Mouse (Mus musculus) kidney, embryonic 14.5 days (tissue): ENCODE data around the gene Mipol1. TPM values are rescaled to one million over a fixed set of nuclear protein-coding genes. Genes with fewer than 3 reads are reported as not detected.

Source experiments
- ATAC-seq: fragments of 200-750 bp; cut with Nextera tagmentation; 2 replicates; pipeline ENCODE4 v1.8.0; 2017; ENCODE audit warnings: moderate number of reproducible peaks, mild to moderate bottlenecking, moderate TSS enrichment, moderate library complexity; ENCODE audit not compliant: low FRiP score, low TSS enrichment
- H3K27ac ChIP-seq: fragments of 300-500 bp; sonication (generic); 2 replicates; pipeline ENCODE4 v1.5.1; 2014; ENCODE audit warnings: low read depth, mild to moderate bottlenecking, low read length, moderate library complexity, mixed read lengths
- H3K27me3 ChIP-seq: fragments of 300-500 bp; sonication (generic); 2 replicates; pipeline ENCODE4 v1.6.1; 2014; ENCODE audit warnings: mild to moderate bottlenecking, low read length; ENCODE audit not compliant: control insufficient read depth, insufficient read depth
- H3K36me3 ChIP-seq: fragments of 300-500 bp; sonication (generic); 2 replicates; pipeline ENCODE4 v1.6.1; 2014; ENCODE audit warnings: low read length, mixed read lengths; ENCODE audit not compliant: control insufficient read depth, insufficient read depth
- H3K4me1 ChIP-seq: fragments of 300-500 bp; sonication (generic); 2 replicates; pipeline ENCODE4 v1.6.1; 2014; ENCODE audit warnings: low read length, mixed read lengths; ENCODE audit not compliant: control insufficient read depth, insufficient read depth
- H3K4me2 ChIP-seq: fragments of 300-500 bp; sonication (generic); replicated peaks from 2 replicates; pipeline ENCODE4 v1.6.1; 2014; ENCODE audit warnings: low read depth, mild to moderate bottlenecking, low read length
- H3K4me3 ChIP-seq: fragments of 300-500 bp; sonication (generic); 2 replicates; pipeline ENCODE4 v1.5.1; 2014; ENCODE audit warnings: mild to moderate bottlenecking, low read length
- H3K9ac ChIP-seq: fragments of 300-500 bp; sonication (generic); 2 replicates; pipeline ENCODE4 v1.6.1; 2014; ENCODE audit warnings: low read depth, mild to moderate bottlenecking, low read length, moderate library complexity
- H3K9me3 ChIP-seq: fragments of 300-500 bp; sonication (generic); 2 replicates; pipeline ENCODE4 v1.6.1; 2016; ENCODE audit warnings: low read length; ENCODE audit not compliant: control insufficient read depth
- WGBS: fragments of 180-500 bp; shearing (Covaris S2); extraction: QIAGEN DNeasy Blood & Tissue Kit; methylation state at CpG from one replicate; pipeline ENCODE4 v1.1.7; 2014; 5-methylcytosine and 5-hydroxymethylcytosine counted together
- polyA plus RNA-seq: library from polyadenylated mRNA; unstranded; fragments of >200 nt; fragmentation: Nextera tagmentation; extraction: Ambion mirVana; gene quantifications from 2 replicates; pipeline ENCODE4 v1.2.1, GENCODE M21; 2014

The Mipol1 gene
- polyA plus RNA-seq: 11.3 and 13.2 TPM in 2 replicates

GRCm38 (mm10) chr12:57230192-57230706 lies at the start of gene Mipol1, which contains the start of gene Prps1l3:
Mipol1 (plus strand) TSS chr12:57230427.
Prps1l3 (plus strand) TSS chr12:57230412.
- peaks cover 8% of the 10 kb centered on the region; the same call in 1 of the 2 replicates for H3K4me1 ChIP-seq
- peak within 1 kb of the TSS; percentile 91 for H3K27ac ChIP-seq
- peak; percentile 98 for ATAC-seq
- H3K4me3 ChIP-seq: peak within 1 kb of the TSS; percentile 68
- under 1% methylated on average over 53 of the region's 58 CpGs for WGBS
- 0 out of 2 replicates have a peak, but pooled peaks cover 2% of the 10 kb centered on the region for H3K36me3 ChIP-seq
- H3K27me3 ChIP-seq: no peaks in the 10 kb centered on the region
- peak within 1 kb of the TSS; percentile 52 for H3K4me2 ChIP-seq
- H3K9ac ChIP-seq: peak within 1 kb of the TSS; percentile 77
- H3K9me3 ChIP-seq: no peaks in the 10 kb centered on the region

DNA sequence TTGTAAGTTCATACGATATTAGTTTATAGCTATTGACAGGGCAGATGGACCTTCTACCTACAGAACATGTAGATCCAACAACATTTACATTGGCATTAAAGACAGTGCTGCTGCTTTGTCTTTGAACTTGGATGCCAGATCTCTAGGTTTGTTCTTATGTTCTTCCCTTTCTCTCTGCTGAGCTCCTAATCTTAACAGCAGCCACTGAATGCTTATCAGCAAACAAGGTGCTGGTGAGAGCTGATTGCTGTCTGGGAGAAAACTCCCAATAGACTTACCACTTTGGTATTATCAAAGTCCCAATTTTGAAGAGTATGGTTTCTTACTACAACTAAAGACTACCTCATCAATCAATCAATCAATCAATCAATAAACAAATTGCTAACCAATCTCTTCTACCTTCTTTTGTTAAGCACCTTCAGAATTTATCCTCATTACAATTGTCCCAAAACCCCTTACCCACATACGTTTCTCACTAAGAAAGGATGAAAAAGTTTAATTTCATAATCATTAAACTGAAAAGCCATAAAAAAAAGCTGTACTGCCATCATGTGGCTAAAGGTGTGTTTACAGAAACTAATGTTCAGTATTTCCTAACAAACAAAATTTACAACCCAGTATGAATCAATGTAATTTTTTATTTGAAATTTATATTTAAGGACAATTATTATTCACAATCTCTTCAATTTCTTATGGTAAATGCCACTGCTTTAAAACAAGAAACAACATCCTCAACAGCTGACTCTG lies 45.7 kb upstream of the Mipol1 start:
- no peak for ATAC-seq
- WGBS: 66% methylated on average over 2 of the region's 2 CpGs

GRCm38 (mm10) chr12:57185475-57185874 lies 44.8 kb upstream of the Mipol1 start:
- Histone ChIP-seq H3K4me3 (no peak overlapping the region), H3K9ac (no peak overlapping the region), H3K9me3 (no peaks in the 10 kb centered on the region), H3K36me3 (no peaks in the 10 kb centered on the region), H3K4me1 (no peaks in the 10 kb centered on the region), H3K4me2 (no peak overlapping the region), H3K27ac (no peak overlapping the region), H3K27me3 (0 out of 2 replicates have a peak, but pooled peaks cover 3% of the 10 kb centered on the region)
- 0% methylated on average over 1 of the region's 1 CpGs for WGBS
- ATAC-seq: no peak

More for the DNA sequence above, 45.7 kb upstream of the Mipol1 start:
- Histone ChIP-seq H3K36me3 (no peaks in the 10 kb centered on the region), H3K27me3 (0 out of 2 replicates have a peak, but pooled peaks cover 3% of the 10 kb centered on the region), H3K9ac (no peak overlapping the region), H3K4me2 (no peak overlapping the region), H3K27ac (no peak overlapping the region), H3K9me3 (no peaks in the 10 kb centered on the region), H3K4me3 (no peak overlapping the region), H3K4me1 (no peaks in the 10 kb centered on the region)

- H3K4me3 ChIP-seq: no peak overlapping the region
- 0 out of 2 replicates have a peak, but pooled peaks cover 3% of the 10 kb centered on the region for H3K27me3 ChIP-seq
- no peak for ATAC-seq
- no peak overlapping the region for H3K4me2 ChIP-seq
- H3K4me1 ChIP-seq: no peaks in the 10 kb centered on the region
- H3K9me3 ChIP-seq: no peaks in the 10 kb centered on the region
- H3K27ac ChIP-seq: no peak overlapping the region
- WGBS: 72% methylated on average over 2 of the region's 2 CpGs
- no peaks in the 10 kb centered on the region for H3K36me3 ChIP-seq
- H3K9ac ChIP-seq: no peak overlapping the region
Measured at GRCm38 (mm10) chr12:57186126-57186525, 44.1 kb upstream of the Mipol1 start.

DNA sequence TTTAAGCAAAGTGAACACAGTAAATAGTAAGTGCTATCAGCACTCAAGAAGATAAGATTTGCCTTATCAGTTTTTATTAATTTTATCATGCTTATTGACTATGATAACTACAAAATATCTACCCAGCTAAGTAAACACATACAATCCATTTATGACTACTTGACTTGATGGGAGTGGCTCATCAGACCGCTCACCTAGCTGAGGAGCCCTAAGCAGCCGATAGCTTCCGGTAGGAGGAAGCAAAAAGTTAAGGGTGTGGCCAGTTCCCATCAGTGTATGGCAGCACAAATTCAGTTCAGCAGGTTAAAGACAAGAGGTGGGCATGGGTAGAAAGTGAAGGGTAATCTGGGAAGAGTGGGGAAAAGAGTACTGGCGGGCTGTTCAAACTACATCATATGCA lies 43.2 kb upstream of the Mipol1 start:
- no peak overlapping the region for H3K27ac ChIP-seq

DNA sequence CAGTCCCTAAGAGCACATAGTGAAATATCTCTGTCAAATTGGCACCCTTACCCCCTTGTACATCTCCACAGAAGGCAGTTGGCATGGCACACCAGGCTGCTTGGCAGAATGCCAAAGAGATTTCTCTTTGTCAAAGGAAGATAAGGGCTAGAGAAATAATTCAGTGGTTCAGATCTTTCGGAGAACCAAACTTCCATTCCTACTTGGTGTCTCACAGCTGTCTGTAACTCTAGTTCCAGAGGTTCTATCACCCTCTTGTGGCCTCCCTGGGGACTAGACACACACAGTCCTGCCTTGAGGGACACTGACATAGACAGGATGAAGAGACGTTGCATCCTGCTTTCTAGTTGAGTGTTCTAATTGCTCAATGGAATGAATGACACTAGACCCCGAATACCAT lies 35.6 kb upstream of the Mipol1 start:
- 31% methylated on average over 3 of the region's 3 CpGs for WGBS
- H3K9ac ChIP-seq: no peak overlapping the region
- H3K36me3 ChIP-seq: no peaks in the 10 kb centered on the region
- no peak overlapping the region for H3K4me3 ChIP-seq
- no peaks in the 10 kb centered on the region for H3K9me3 ChIP-seq
- H3K27ac ChIP-seq: no peak overlapping the region
- no peaks in the 10 kb centered on the region for H3K4me1 ChIP-seq
- no peaks in the 10 kb centered on the region; the same call in 1 of the 2 replicates for H3K27me3 ChIP-seq
- no peak overlapping the region for H3K4me2 ChIP-seq
- no peak for ATAC-seq

More for the DNA sequence above, 43.2 kb upstream of the Mipol1 start:
- 89% methylated on average over 4 of the region's 4 CpGs for WGBS
- no peaks in the 10 kb centered on the region for H3K9me3 ChIP-seq
- ATAC-seq: no peak
- H3K4me3 ChIP-seq: no peak overlapping the region
- no peak overlapping the region for H3K4me2 ChIP-seq
- 0 out of 2 replicates have a peak, but pooled peaks cover 3% of the 10 kb centered on the region for H3K27me3 ChIP-seq
- H3K9ac ChIP-seq: no peak overlapping the region
- no peaks in the 10 kb centered on the region for H3K4me1 ChIP-seq
- no peaks in the 10 kb centered on the region for H3K36me3 ChIP-seq

- Histone ChIP-seq H3K36me3 (no peaks in the 10 kb centered on the region), H3K9ac (peak overlapping the region; percentile 50; the same call in 1 of the 2 replicates), H3K4me2 (peak overlapping the region; percentile 73), H3K27ac (no peak overlapping the region), H3K4me1 (no peaks in the 10 kb centered on the region), H3K9me3 (no peaks in the 10 kb centered on the region), H3K27me3 (no peaks in the 10 kb centered on the region; the same call in 1 of the 2 replicates), H3K4me3 (peak overlapping the region; percentile 44)
- ATAC-seq: no peak
- WGBS: 9% methylated on average over 8 of the region's 8 CpGs
Measured at GRCm38 (mm10) chr12:57196286-57196607, 34.0 kb upstream of the Mipol1 start.

DNA sequence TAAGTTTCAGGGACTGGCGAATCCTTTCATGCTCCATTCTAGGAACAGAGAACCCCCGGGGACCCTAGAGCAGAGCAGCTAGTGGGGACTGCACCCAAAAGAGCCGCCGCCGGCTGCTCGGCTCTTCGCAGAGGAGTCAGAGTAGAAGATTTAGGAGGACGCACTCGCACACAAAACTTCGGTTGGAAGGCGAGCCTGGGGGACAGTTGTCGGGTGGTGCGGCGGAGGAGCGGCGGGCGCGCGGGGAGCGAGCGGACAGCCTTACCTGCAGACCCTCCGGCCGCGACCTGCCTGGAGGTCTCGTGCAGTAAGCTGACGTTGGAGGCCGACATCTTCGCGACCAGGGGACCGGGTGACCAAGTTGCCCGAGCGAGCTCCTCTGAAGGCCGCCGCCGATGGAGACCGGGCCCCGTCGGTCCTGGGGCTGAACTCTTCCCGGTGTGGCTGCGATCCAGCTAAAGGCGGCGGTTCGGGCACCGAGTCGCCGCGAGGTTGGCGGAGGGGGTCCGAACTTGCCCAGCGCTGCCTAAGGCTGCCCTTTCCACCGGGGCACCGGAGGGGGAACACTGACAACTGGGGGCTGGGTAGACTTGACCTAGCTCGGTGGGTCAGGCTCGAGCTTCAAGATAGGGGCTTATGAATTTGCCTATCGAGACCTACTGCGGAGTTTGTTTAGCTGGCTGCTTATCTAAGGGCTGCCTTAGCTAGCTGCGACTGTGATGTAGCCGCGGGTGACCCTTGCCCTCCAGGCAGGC lies 33.4 kb upstream of the Mipol1 start:
- H3K27ac ChIP-seq: no peak overlapping the region
- H3K4me1 ChIP-seq: no peaks in the 10 kb centered on the region
- peak; percentile 77 for ATAC-seq
- H3K9me3 ChIP-seq: no peaks in the 10 kb centered on the region
- H3K4me3 ChIP-seq: peak overlapping the region; percentile 44
- peak overlapping the region; percentile 50; the same call in 1 of the 2 replicates for H3K9ac ChIP-seq
- under 1% methylated on average over 59 of the region's 59 CpGs for WGBS
- H3K4me2 ChIP-seq: peak overlapping the region; percentile 73
- no peaks in the 10 kb centered on the region for H3K36me3 ChIP-seq
- H3K27me3 ChIP-seq: no peaks in the 10 kb centered on the region; the same call in 1 of the 2 replicates
